Mouse (Mus musculus) liver, adult 2 months (tissue): Measurements from ENCODE around the gene Kazn.
A peak's percentile ranks its signal among the peaks of the same experiment; 100 is the strongest.

ENCODE experiments used
- CTCF ChIP-seq: fragments of 200-500 bp; IDR thresholded peaks from 2 replicates; pipeline ENCODE4 v1.5.1; 2011; ENCODE audit warnings: low read depth, low read length, control low read depth
- POLR2A ChIP-seq: fragments of 200-500 bp; IDR thresholded peaks from 2 replicates; pipeline ENCODE4 v1.6.1; 2011; ENCODE audit warnings: low read length, control low read depth; ENCODE audit not compliant: insufficient read depth; ENCODE audit errors: extremely low read depth

DNA sequence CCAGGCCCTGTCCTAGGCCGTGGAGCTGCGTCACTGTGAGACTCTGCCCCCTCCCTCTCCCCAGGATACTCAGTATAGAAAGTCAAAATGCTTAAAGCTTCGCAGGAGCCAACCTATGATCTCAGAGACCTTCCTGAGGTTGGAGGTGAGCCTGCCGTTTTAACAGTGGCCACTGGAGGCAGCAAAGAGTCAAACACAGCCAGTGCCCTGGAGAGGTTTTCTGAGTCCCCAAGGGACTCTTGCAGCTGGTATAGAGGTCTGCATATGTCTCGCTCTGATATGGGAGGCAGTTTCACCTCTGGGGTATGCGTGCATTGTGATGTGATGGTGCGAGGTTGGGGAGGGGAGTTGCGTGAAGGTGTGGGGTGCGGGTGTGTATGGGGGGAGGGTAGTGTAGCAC is 10.2 kb upstream of the Kazn start:
- TF ChIP-seq CTCF (peak; percentile 69), POLR2A (no peak)
